ENCODE assay signal across 11 mouse cellular contexts in genomic region chr11:95515376-95516323, GRCm38 (mm10). TPM values are rescaled to one million over a fixed set of nuclear protein-coding genes. Genes with fewer than 3 reads are reported as not detected.
DNase-seq lines count a peak whose midpoint lies in the region; ATAC-seq and TF ChIP-seq lines count a peak whose summit lies in the region.
"Had no signal": no experiment of that assay in that cellular context is flagged by ENCODE, and none has a peak within 500 bp of the region (broad histone marks: within the 10 kb centered on the region; RNA-seq: fewer than 3 reads in every experiment).

No protein-coding gene starts in this region.

- no peak overlapping the region for H3K27ac ChIP-seq in lung, embryonic 15.5 days
- no peak overlapping the region for H3K27ac ChIP-seq in limb, embryonic 14.5 days (replicated peaks; ENCODE audit: low read depth, low read length)
- H3K27ac ChIP-seq: liver, embryonic 15.5 days had no signal

- peaks cover 64% of the 10 kb centered on the region for H3K27me3 ChIP-seq in lung, embryonic 15.5 days
- peaks cover 22% of the 10 kb centered on the region for H3K27me3 ChIP-seq in limb, embryonic 14.5 days (ENCODE audit: control insufficient read depth, insufficient read depth, low read length)

- H3K9ac ChIP-seq in lung, embryonic 15.5 days = no peak overlapping the region
- no peak overlapping the region for H3K9ac ChIP-seq in limb, embryonic 14.5 days (ENCODE audit: low read depth, low read length, severe bottlenecking)
- H3K9ac ChIP-seq: liver, embryonic 15.5 days had no signal

- intact Hi-C loops in left cerebral cortex, postnatal 10 days (cut with DNase I) = no loop called here

- peak overlapping the region; percentile 99; the same call in 1 of the 2 replicates for H3K4me2 ChIP-seq in lung, embryonic 15.5 days
- H3K4me2 ChIP-seq in limb, embryonic 14.5 days (replicated peaks; ENCODE audit: low read depth, low read length, severe bottlenecking) = peak overlapping the region; percentile 98; the same call in 1 of the 2 replicates

- TF ChIP-seq POLR2A in limb, embryonic 14.5 days (IDR thresholded peaks at IDR 0.05; ENCODE audit: borderline replicate concordance, extremely low read depth, insufficient read depth, insufficient read length) = no peak

- H3K4me3 ChIP-seq in lung, embryonic 15.5 days = no peak overlapping the region
- H3K4me3 ChIP-seq in limb, embryonic 14.5 days (replicated peaks; ENCODE audit: low read length) = no peak overlapping the region

- H3K4me1 ChIP-seq in lung, embryonic 15.5 days = peaks cover 22% of the 10 kb centered on the region
- peaks cover 19% of the 10 kb centered on the region for H3K4me1 ChIP-seq in limb, embryonic 14.5 days (ENCODE audit: control insufficient read depth, insufficient read depth, low read length)

- no peaks in the 10 kb centered on the region for H3K9me3 ChIP-seq in lung, embryonic 15.5 days
- H3K9me3 ChIP-seq in limb, embryonic 14.5 days (ENCODE audit: control insufficient read depth, low read length) = no peaks in the 10 kb centered on the region
- H3K9me3 ChIP-seq: liver, embryonic 15.5 days had no signal

- 49% methylated on average over 17 of the region's 17 CpGs for WGBS in lung, embryonic 15.5 days
- 49% methylated on average over 17 of the region's 17 CpGs for WGBS in limb, embryonic 14.5 days

- DNase-seq in cerebellum, postnatal 25 days = peak; percentile 36 to 38
- DNase-seq in lung, postnatal 14 days = no peak
- DNase-seq in limb, embryonic 14.5 days (ENCODE audit: low spot score) = no peak
- DNase-seq in adrenal gland, adult 18-20 months (ENCODE audit: low spot score in 2 of 2) = no peak
- no peak for DNase-seq in left cerebral cortex, postnatal 10 days (ENCODE audit: extremely low spot score in 1 of 2, low spot score in 2 of 2)
- DNase-seq: heart, postnatal 10 days; kidney, postnatal 25 days had no signal

- ATAC-seq in cerebellum, adult (ENCODE audit: insufficient number of reproducible peaks, low FRiP score, low TSS enrichment) = no peak
- ATAC-seq in lung, embryonic 15.5 days (ENCODE audit: borderline replicate concordance, extremely low read depth, low FRiP score, low TSS enrichment) = no peak
- no peak for ATAC-seq in limb, embryonic 14.5 days (ENCODE audit: low FRiP score, low read depth)
- no peak for ATAC-seq in megakaryocyte progenitor cell, adult 5-6 weeks (replicated peaks; ENCODE audit: poor library complexity)

- H3K36me3 ChIP-seq in lung, embryonic 15.5 days = no peaks in the 10 kb centered on the region
- H3K36me3 ChIP-seq in limb, embryonic 14.5 days (ENCODE audit: control insufficient read depth, insufficient read depth, low read length) = no peaks in the 10 kb centered on the region
- H3K36me3 ChIP-seq: liver, embryonic 15.5 days had no signal

RNA-seq across cellular contexts. Expression of gene Nxph3, which starts 1.3 kb away (rescaled TPM):
- 0.29 and 0.31 TPM in 2 replicates for polyA plus RNA-seq in lung, embryonic 15.5 days (2015; fragmentation: Nextera tagmentation; extraction: Ambion mirVana)
- polyA plus RNA-seq in limb, embryonic 14.5 days (2012; rRNA removed) = 1.9 and 2.4 TPM in 2 replicates
- polyA plus RNA-seq in limb, embryonic 14.5 days (2014; fragmentation: Nextera tagmentation; extraction: Ambion mirVana) = 0.82 and 0.91 TPM in 2 replicates
- not detected in 2 replicates for total RNA-seq in megakaryocyte progenitor cell, adult 5-6 weeks (2015)
- not detected in 2 replicates for total RNA-seq in megakaryocyte progenitor cell, adult 5-6 weeks (2017)
- total RNA-seq in adrenal gland, adult 18-20 months (2021) = 1 to 10 TPM; 2.3 to 9.4 TPM
- 10 to 100 TPM; 35.6 to 41.7 TPM for total RNA-seq in left cerebral cortex, postnatal 10 days (2021)

Comparison
In these comparisons a context has a peak if more than half of its experiments do, and no peak if none do; other contexts are left out.
1. DNase-seq: peak in cerebellum, postnatal 25 days (2 of 2); none in lung, postnatal 14 days (single experiment), limb, embryonic 14.5 days (single experiment), adrenal gland, adult 18-20 months (0 of 2) and left cerebral cortex, postnatal 10 days (0 of 2).